Mouse (Mus musculus) heart, postnatal 36 days (tissue): ENCODE results near the gene Nek2. TPM values are rescaled to one million over a fixed set of nuclear protein-coding genes. Genes with fewer than 3 reads are reported as not detected.
A peak's percentile ranks its signal among the peaks of the same experiment; 100 is the strongest.

Experiments used
- DNase-seq, 2 experiments: peaks; one replicate each; pipeline ENCODE4 v3.0.0; 2021 to 2022
- intact Hi-C: fragments of 180-260 bp; cut with DNase I; formaldehyde crosslinking; loops from one replicate; pipeline ENCODE4 v1.15.1; 2025
- total RNA-seq, 2 experiments: library from RNA; stranded (reverse); gene quantifications; 2 replicates each; pipeline ENCODE4 v1.2.3; 2021

The Nek2 gene
- total RNA-seq, 2 experiments from 2014 or later: 0.53 to 0.70 TPM

GRCm38 (mm10) chr1:191812949-191813691, 8.1 kb upstream of the Nek2 start:
- intact Hi-C loops: no loop called here
- no peak for DNase-seq

- no peak for DNase-seq
- intact Hi-C loops: no loop called here
These were observed 7.0 kb upstream of the Nek2 start for GRCm38 (mm10) chr1:191814240-191814639.

GRCm38 (mm10) chr1:191814935-191815334, 6.3 kb upstream of the Nek2 start:
- intact Hi-C loops: loop anchor here (5.0 kb wide), 2 partner anchors 423 to 503 kb away; no protein-coding TSS in a partner anchor
- DNase-seq: no peak

GRCm38 (mm10) chr1:191816596-191816995, 4.6 kb upstream of the Nek2 start:
- intact Hi-C loops: loop anchor here (2.0 to 5.0 kb wide), 4 partner anchors 100 to 504 kb away; partner anchors contain the start of gene Lpgat1
- no peak for DNase-seq

GRCm38 (mm10) chr1:191817418-191818144, 3.7 kb upstream of the Nek2 start:
- peak; percentile 83 to 85 for DNase-seq
- intact Hi-C loops: loop anchor here (2.0 to 5.0 kb wide), 4 partner anchors 101 to 505 kb away; partner anchors contain the start of gene Lpgat1

- DNase-seq: no peak
- intact Hi-C loops: loop anchor here (5.0 kb wide), 2 partner anchors 426 to 506 kb away; no protein-coding TSS in a partner anchor
These were observed 3.1 kb upstream of the Nek2 start for GRCm38 (mm10) chr1:191818145-191818631.

- no peak for DNase-seq
- intact Hi-C loops: loop anchor here (5.0 kb wide), 2 partner anchors 427 to 507 kb away; no protein-coding TSS in a partner anchor
These were observed 2.2 kb upstream of the Nek2 start for GRCm38 (mm10) chr1:191819026-191819425.

- intact Hi-C loops: no loop called here
- no peak for DNase-seq
These were observed 306 bp upstream of the Nek2 start for GRCm38 (mm10) chr1:191820951-191821325.

- no peak for DNase-seq
- intact Hi-C loops: no loop called here
These were observed 7.9 kb downstream of the Nek2 start for GRCm38 (mm10) chr1:191829124-191829523.

- intact Hi-C loops: no loop called here
These were observed 12.2 kb downstream of the Nek2 start for GRCm38 (mm10) chr1:191833396-191833795.

GRCm38 (mm10) chr1:191834825-191835224, 13.6 kb downstream of the Nek2 start:
- peak; percentile 73 to 76 for DNase-seq
- intact Hi-C loops: loop anchor here (1.0 kb wide), 3 partner anchors 72 to 258 kb away; no protein-coding TSS in a partner anchor

More at GRCm38 (mm10) chr1:191833396-191833795, 12.2 kb downstream of the Nek2 start:
- no peak for DNase-seq

- no peak for DNase-seq
- intact Hi-C loops: no loop called here
These were observed 15.2 kb downstream of the Nek2 start for GRCm38 (mm10) chr1:191836318-191836985.

- DNase-seq: no peak
- intact Hi-C loops: no loop called here
These were observed 16.4 kb downstream of the Nek2 start for GRCm38 (mm10) chr1:191837691-191838090.

GRCm38 (mm10) chr1:191838994-191839741, 17.9 kb downstream of the Nek2 start:
- DNase-seq: no peak
- intact Hi-C loops: no loop called here

GRCm38 (mm10) chr1:191840774-191841565, 19.7 kb downstream of the Nek2 start:
- peak in 1 of 2 experiments; percentile 13 for DNase-seq

GRCm38 (mm10) chr1:191842247-191842646, 21.0 kb downstream of the Nek2 start:
- intact Hi-C loops: no loop called here
- no peak for DNase-seq

More at GRCm38 (mm10) chr1:191840774-191841565, 19.7 kb downstream of the Nek2 start:
- intact Hi-C loops: no loop called here

GRCm38 (mm10) chr1:191846667-191847066, 25.4 kb downstream of the Nek2 start:
- intact Hi-C loops: no loop called here
- no peak for DNase-seq

- no peak for DNase-seq
- intact Hi-C loops: no loop called here
These were observed 28.3 kb downstream of the Nek2 start for GRCm38 (mm10) chr1:191849501-191849900.

- no peak for DNase-seq
- intact Hi-C loops: no loop called here
These were observed 32.2 kb downstream of the Nek2 start for GRCm38 (mm10) chr1:191853442-191853841.
